Mouse (Mus musculus) lung, adult 10 weeks (tissue): ENCODE data around the gene Mxi1. TPM values are rescaled to one million over a fixed set of nuclear protein-coding genes. Genes with fewer than 3 reads are reported as not detected.

Source experiments
- polyA plus RNA-seq: library from polyadenylated mRNA; stranded (reverse); fragments of 350-450 nt; fragmentation: Illumina TruSeq; extraction: RNeasy Lipid Tissue Mini Kit (QIAGEN cat#74804); gene quantifications from one replicate; pipeline ENCODE4 v1.2.3, GENCODE M21; 2014; ENCODE audit warnings: low read depth, low replicate concordance; ENCODE audit not compliant: insufficient read depth

The Mxi1 gene
- polyA plus RNA-seq = 20.4 TPM

GRCm38 (mm10) chr19:53310348-53310747 lies at the start of gene Mxi1:
TSS of gene Mxi1 (plus strand) at chr19:53310518.

GRCm38 (mm10) chr19:53371666-53372065 lies 61.3 kb downstream of the Mxi1 start, which contains the start of gene Gm10197:
TSS of gene Gm10197 (minus strand) at chr19:53371766.

GRCm38 (mm10) chr19:53390495-53391007 lies 80.2 kb downstream of the Mxi1 start, which contains the start of gene Smndc1:
TSS of gene Smndc1 (minus strand) at chr19:53390578.

Other genes starting within 250 kb of the Mxi1 start
- 46.0 TPM for gene Add3, start 170.1 kb upstream of the Mxi1 start, polyA plus RNA-seq
- not detected for gene Gm10197, start 61.2 kb downstream of the Mxi1 start, polyA plus RNA-seq
- gene Smndc1, start 80.1 kb downstream of the Mxi1 start, polyA plus RNA-seq = 34.9 TPM
- 5.9 TPM for gene Dusp5, start 218.6 kb downstream of the Mxi1 start, polyA plus RNA-seq